Mouse (Mus musculus) midbrain, embryonic 16.5 days (tissue): ENCODE measurements at regions not wholly inside any gene's neighbourhood (a gene's known extent, or its start where the extent isn't known, plus 50 kb on each side); places are given as distances from the start of the nearest gene placed in this dataset.
A peak's percentile ranks its signal among the peaks of the same experiment; 100 is the strongest.

ENCODE experiments used
- ATAC-seq: fragments of 200-750 bp; cut with Nextera tagmentation; 2 replicates; pipeline ENCODE4 v1.8.0; 2017; ENCODE audit warnings: moderate TSS enrichment
- H3K27ac ChIP-seq: fragments of 300-500 bp; sonication (generic); 2 replicates; pipeline ENCODE4 v1.5.1; 2014; ENCODE audit warnings: mild to moderate bottlenecking, low read length, mixed read lengths
- H3K27me3 ChIP-seq: fragments of 300-500 bp; sonication (generic); 2 replicates; pipeline ENCODE4 v1.6.1; 2014; ENCODE audit warnings: low read depth, low read length, mixed read lengths; ENCODE audit not compliant: control insufficient read depth, insufficient read depth
- H3K36me3 ChIP-seq: fragments of 300-500 bp; sonication (generic); 2 replicates; pipeline ENCODE4 v1.6.1; 2014; ENCODE audit warnings: mild to moderate bottlenecking, low read length, moderate library complexity, mixed read lengths; ENCODE audit not compliant: control insufficient read depth, insufficient read depth
- H3K4me1 ChIP-seq: fragments of 300-500 bp; sonication (generic); 2 replicates; pipeline ENCODE4 v1.6.1; 2014; ENCODE audit warnings: mild to moderate bottlenecking, low read length, mixed read lengths; ENCODE audit not compliant: control insufficient read depth, insufficient read depth
- H3K4me2 ChIP-seq: fragments of 300-500 bp; sonication (generic); 2 replicates; pipeline ENCODE4 v1.6.1; 2014; ENCODE audit warnings: mild to moderate bottlenecking, low read length, mixed read lengths
- H3K4me3 ChIP-seq: fragments of 300-500 bp; sonication (generic); 2 replicates; pipeline ENCODE4 v1.5.1; 2014; ENCODE audit warnings: low read depth, mild to moderate bottlenecking, low read length, moderate library complexity, mixed read lengths
- H3K9ac ChIP-seq: fragments of 300-500 bp; sonication (generic); 2 replicates; pipeline ENCODE4 v1.6.1; 2014; ENCODE audit warnings: low read depth, low read length, mixed read lengths
- H3K9me3 ChIP-seq: fragments of 300-500 bp; sonication (generic); replicated peaks from 2 replicates; pipeline ENCODE4 v1.6.1; 2014; ENCODE audit warnings: mild to moderate bottlenecking, low read length, mixed read lengths; ENCODE audit not compliant: control insufficient read depth, poor library complexity, severe bottlenecking
- WGBS: fragments of 180-500 bp; shearing (Covaris S2); extraction: QIAGEN DNeasy Blood & Tissue Kit; methylation state at CpG from one replicate; pipeline ENCODE4 v1.1.7; 2014; 5-methylcytosine and 5-hydroxymethylcytosine counted together

GRCm38 (mm10) chr16:95831566-95832345 lies 129.9 kb downstream of the Ets2 start:
- peak overlapping the region; percentile 85 for H3K27ac ChIP-seq

GRCm38 (mm10) chr16:95827402-95827737 lies 125.5 kb downstream of the Ets2 start:
- Histone ChIP-seq H3K36me3 (no peaks in the 10 kb centered on the region), H3K9ac (no peak overlapping the region), H3K4me1 (peaks cover 27% of the 10 kb centered on the region), H3K27ac (no peak overlapping the region), H3K4me2 (no peak overlapping the region), H3K9me3 (no peaks in the 10 kb centered on the region), H3K4me3 (no peak overlapping the region), H3K27me3 (no peaks in the 10 kb centered on the region)
- WGBS: 85% methylated on average over 6 of the region's 6 CpGs
- ATAC-seq: no peak

More at GRCm38 (mm10) chr16:95831566-95832345, 129.9 kb downstream of the Ets2 start:
- peak overlapping the region; percentile 25; the same call in 1 of the 2 replicates for H3K9ac ChIP-seq
- no peaks in the 10 kb centered on the region for H3K36me3 ChIP-seq
- peak overlapping the region; percentile 1; the same call in 1 of the 2 replicates for H3K4me2 ChIP-seq
- WGBS: 45% methylated on average over 11 of the region's 11 CpGs
- no peaks in the 10 kb centered on the region for H3K9me3 ChIP-seq
- peak; percentile 79 for ATAC-seq
- no peak overlapping the region for H3K4me3 ChIP-seq
- no peaks in the 10 kb centered on the region for H3K27me3 ChIP-seq
- H3K4me1 ChIP-seq: peaks cover 23% of the 10 kb centered on the region

DNA sequence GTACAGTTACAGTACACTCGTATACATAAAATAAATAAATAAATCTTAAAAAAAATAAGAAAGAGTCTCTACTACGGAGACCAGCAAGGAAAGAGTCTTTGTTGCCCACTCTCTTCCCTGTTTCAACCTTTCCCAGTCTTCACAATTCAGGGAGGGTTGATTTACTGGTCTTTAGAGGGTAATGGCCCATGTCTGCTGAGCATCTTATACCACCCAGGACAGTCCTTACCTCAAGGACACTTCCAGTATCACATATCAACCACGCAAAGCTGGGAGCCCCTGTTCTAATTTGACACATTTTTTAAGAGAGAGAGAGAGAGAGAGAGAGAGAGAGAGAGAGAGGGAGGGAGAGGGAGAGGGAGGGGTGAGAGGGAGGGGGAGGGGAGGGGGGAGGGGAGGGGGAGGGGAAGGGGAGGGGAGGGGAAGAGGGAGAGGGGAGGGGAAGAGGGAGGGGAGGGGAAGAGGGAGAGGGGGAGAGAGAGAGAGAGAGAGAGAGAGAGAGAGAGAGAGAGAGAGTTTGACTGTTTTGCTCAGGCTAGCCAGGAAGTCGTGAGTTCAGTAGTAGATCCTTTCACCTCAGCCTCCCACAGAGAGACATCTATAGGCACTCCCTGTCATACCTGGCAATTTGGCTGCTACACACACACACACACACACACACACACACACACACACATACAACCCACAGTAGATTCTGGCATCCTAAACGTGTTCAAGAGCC lies 125.0 kb downstream of the Ets2 start:
- no peak for ATAC-seq
- no peaks in the 10 kb centered on the region for H3K36me3 ChIP-seq
- WGBS: 89% methylated on average over 5 of the region's 5 CpGs

DNA sequence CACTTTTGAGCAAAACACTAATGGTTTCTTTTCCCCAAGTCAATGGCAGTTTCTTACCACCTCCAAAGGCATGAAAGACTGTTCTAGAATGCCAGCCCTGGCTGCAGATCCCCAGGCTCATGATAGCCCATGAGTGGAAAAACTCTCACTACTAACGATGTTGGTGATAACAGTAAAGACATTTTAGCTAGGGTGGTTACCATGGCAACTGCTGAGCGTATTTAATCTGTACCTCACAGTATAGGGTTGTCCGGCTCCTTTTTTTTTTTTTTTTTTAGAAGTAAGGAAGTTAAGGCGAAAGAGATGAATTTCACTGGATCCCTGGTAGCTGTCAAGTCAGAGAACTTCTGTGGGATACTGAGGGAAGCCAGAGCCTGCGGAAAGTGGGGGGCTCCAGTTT lies 123.8 kb downstream of the Ets2 start:
- Histone ChIP-seq H3K27ac (no peak overlapping the region), H3K9me3 (no peaks in the 10 kb centered on the region), H3K27me3 (no peaks in the 10 kb centered on the region), H3K4me1 (peaks cover 15% of the 10 kb centered on the region), H3K4me3 (no peak overlapping the region), H3K36me3 (no peaks in the 10 kb centered on the region), H3K4me2 (no peak overlapping the region), H3K9ac (no peak overlapping the region)
- peak; percentile 56; the same call in 1 of the 2 replicates for ATAC-seq
- 39% methylated on average over 5 of the region's 5 CpGs for WGBS

More for the DNA sequence above, 125.0 kb downstream of the Ets2 start:
- H3K4me2 ChIP-seq: no peak overlapping the region
- H3K9me3 ChIP-seq: no peaks in the 10 kb centered on the region
- no peak overlapping the region for H3K27ac ChIP-seq
- H3K9ac ChIP-seq: no peak overlapping the region
- H3K4me3 ChIP-seq: no peak overlapping the region
- no peaks in the 10 kb centered on the region for H3K27me3 ChIP-seq
- H3K4me1 ChIP-seq: peaks cover 21% of the 10 kb centered on the region

- Histone ChIP-seq H3K27me3 (no peaks in the 10 kb centered on the region), H3K4me3 (no peak overlapping the region), H3K4me2 (no peak overlapping the region), H3K9ac (no peak overlapping the region), H3K9me3 (no peaks in the 10 kb centered on the region), H3K36me3 (no peaks in the 10 kb centered on the region), H3K27ac (no peak overlapping the region), H3K4me1 (peaks cover 15% of the 10 kb centered on the region)
- 34% methylated on average over 7 of the region's 7 CpGs for WGBS
- 0 out of 2 replicates have a peak, but pooled peaks have one; percentile 45 for ATAC-seq
Measured at GRCm38 (mm10) chr16:95824720-95825534, 123.1 kb downstream of the Ets2 start.

DNA sequence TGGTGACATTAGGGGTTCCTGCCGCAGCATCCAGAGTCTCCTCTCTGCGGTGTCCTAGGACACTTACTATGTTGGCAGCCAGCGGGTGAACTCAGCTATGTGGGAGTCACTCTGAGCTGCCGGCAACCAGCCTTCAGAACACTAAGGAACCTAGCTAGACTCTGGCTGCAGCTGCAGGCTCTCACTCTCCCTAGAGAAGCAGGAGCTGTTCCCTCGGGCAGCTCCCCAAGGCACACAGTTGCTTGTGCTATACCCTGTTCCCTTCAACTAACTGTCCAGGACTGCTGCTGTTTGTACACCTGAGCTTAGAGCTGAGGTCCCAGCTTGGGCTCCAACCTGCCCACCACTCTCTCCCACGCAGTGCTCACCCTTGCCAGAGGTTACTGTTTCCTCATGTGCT lies 121.9 kb downstream of the Ets2 start:
- Histone ChIP-seq H3K4me1 (peaks cover 15% of the 10 kb centered on the region), H3K27me3 (no peaks in the 10 kb centered on the region), H3K9me3 (no peaks in the 10 kb centered on the region), H3K9ac (no peak overlapping the region), H3K4me2 (no peak overlapping the region), H3K4me3 (no peak overlapping the region), H3K27ac (no peak overlapping the region), H3K36me3 (no peaks in the 10 kb centered on the region)
- 70% methylated on average over 6 of the region's 6 CpGs for WGBS
- ATAC-seq: no peak

- Histone ChIP-seq H3K9ac (no peak overlapping the region), H3K4me1 (peaks cover 15% of the 10 kb centered on the region), H3K4me2 (no peak overlapping the region), H3K4me3 (no peak overlapping the region), H3K36me3 (no peaks in the 10 kb centered on the region), H3K9me3 (no peaks in the 10 kb centered on the region), H3K27ac (no peak overlapping the region), H3K27me3 (no peaks in the 10 kb centered on the region)
- 89% methylated on average over 7 of the region's 7 CpGs for WGBS
- no peak for ATAC-seq
Measured at GRCm38 (mm10) chr16:95821080-95821479, 119.2 kb downstream of the Ets2 start.

DNA sequence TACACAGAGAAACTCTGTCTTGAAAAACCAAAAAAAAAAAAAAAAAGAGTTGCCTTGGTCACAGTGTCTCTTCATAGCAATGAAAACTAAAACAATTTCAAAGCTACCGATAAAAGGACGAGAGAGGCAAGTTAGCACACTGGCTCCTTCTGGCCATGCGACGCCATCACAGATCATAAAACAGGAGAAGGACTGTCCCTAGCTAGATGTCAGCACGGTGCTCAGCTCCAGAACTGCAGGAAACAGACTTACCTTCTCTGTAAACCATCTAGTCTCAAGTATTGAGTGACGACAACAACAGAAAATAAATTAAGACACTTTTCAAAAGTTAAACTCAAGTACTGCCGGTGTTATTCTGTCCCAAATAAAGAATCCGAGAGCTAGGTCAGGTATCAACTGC lies 118.7 kb downstream of the Ets2 start:
- Histone ChIP-seq H3K4me3 (no peak overlapping the region), H3K4me1 (peaks cover 14% of the 10 kb centered on the region), H3K36me3 (no peaks in the 10 kb centered on the region), H3K27ac (no peak overlapping the region), H3K4me2 (no peak overlapping the region), H3K27me3 (no peaks in the 10 kb centered on the region), H3K9ac (no peak overlapping the region), H3K9me3 (no peaks in the 10 kb centered on the region)
- 92% methylated on average over 8 of the region's 8 CpGs for WGBS
- ATAC-seq: no peak
